Mouse (Mus musculus) left cerebral cortex, adult 18-20 months (tissue): ENCODE results near the gene Rnf126. TPM values are rescaled to one million over a fixed set of nuclear protein-coding genes. Genes with fewer than 3 reads are reported as not detected.

Experiments used
- total RNA-seq, 2 experiments: library from RNA; stranded (reverse); gene quantifications; 2 replicates each; pipeline ENCODE4 v1.2.3; 2021

The Rnf126 gene
- total RNA-seq, 2 experiments from 2014 or later, result 86.7 to 98.4 TPM

Other genes starting within 250 kb of the Rnf126 start
- 1 to 10 TPM; 3.5 to 4.3 TPM for gene Plpp2, start 233.2 kb downstream of the Rnf126 start, total RNA-seq
- 10 to 100 TPM; 51.4 to 51.9 TPM for gene Mier2, start 211.8 kb downstream of the Rnf126 start, total RNA-seq
- 1 to 10 TPM in 1 of 2 experiments, under 1 TPM in 1; 0.37 to 1.7 TPM for gene Theg, start 179.6 kb downstream of the Rnf126 start, total RNA-seq
- gene C2cd4c, start 152.9 kb downstream of the Rnf126 start, total RNA-seq, result 10 to 100 TPM; 16.7 to 18.6 TPM
- gene Shc2, start 129.0 kb downstream of the Rnf126 start, total RNA-seq, result 10 to 100 TPM; 44.3 to 50.1 TPM
- gene Odf3l2, start 121.2 kb downstream of the Rnf126 start, total RNA-seq, result under 1 TPM in 1 of 2 experiments, not detected in 1; 0.82 TPM
- gene Madcam1, start 102.4 kb downstream of the Rnf126 start, total RNA-seq, result not detected
- gene Tpgs1, start 97.6 kb downstream of the Rnf126 start, total RNA-seq, result 10 to 100 TPM; 69.8 to 77.1 TPM
- gene Cdc34, start 84.8 kb downstream of the Rnf126 start, total RNA-seq, result 10 to 100 TPM; 75.4 to 77.5 TPM
- gene Gzmm, start 77.9 kb downstream of the Rnf126 start, total RNA-seq, result 1 to 10 TPM; 2.7 to 3.2 TPM
- 100 to 1,000 TPM; 566 to 614 TPM for gene Bsg, start 62.5 kb downstream of the Rnf126 start, total RNA-seq
- 100 to 1,000 TPM; 142 to 157 TPM for gene Hcn2, start 50.3 kb downstream of the Rnf126 start, total RNA-seq
- gene Polrmt, start 20.4 kb downstream of the Rnf126 start, total RNA-seq, result 10 to 100 TPM; 50.6 to 55.3 TPM
- gene Fgf22, start 11.9 kb downstream of the Rnf126 start, total RNA-seq, result 1 to 10 TPM; 4.3 to 5.6 TPM
- gene Fstl3, start 10.3 kb upstream of the Rnf126 start, total RNA-seq, result 1 to 10 TPM; 2.7 to 3.2 TPM
- gene Prss57, start 24.0 kb upstream of the Rnf126 start, total RNA-seq, result under 1 TPM; 0.63 to 0.72 TPM
- gene Palm, start 26.6 kb upstream of the Rnf126 start, total RNA-seq, result 100 to 1,000 TPM; 290 to 308 TPM
- gene Misp, start 54.0 kb upstream of the Rnf126 start, total RNA-seq, result under 1 TPM; 0.61 to 0.86 TPM
- 10 to 100 TPM; 54.3 to 62.5 TPM for gene Ptbp1, start 87.5 kb upstream of the Rnf126 start, total RNA-seq
- 1 to 10 TPM; 2.2 to 2.3 TPM for gene Prtn3, start 107.5 kb upstream of the Rnf126 start, total RNA-seq
- 10 to 100 TPM; 55.6 to 58.0 TPM for gene Plppr3, start 107.7 kb upstream of the Rnf126 start, total RNA-seq
- gene Elane, start 119.3 kb upstream of the Rnf126 start, total RNA-seq, result not detected
- not detected for gene Cfd, start 123.9 kb upstream of the Rnf126 start, total RNA-seq
- 10 to 100 TPM; 48.6 to 63.7 TPM for gene Med16, start 142.0 kb upstream of the Rnf126 start, total RNA-seq
- gene Gm26602, start 143.9 kb upstream of the Rnf126 start, total RNA-seq, result not detected
- gene Kiss1r, start 150.0 kb upstream of the Rnf126 start, total RNA-seq, result 10 to 100 TPM in 1 of 2 experiments, 1 to 10 TPM in 1; 5.3 to 10.3 TPM
- gene R3hdm4, start 154.3 kb upstream of the Rnf126 start, total RNA-seq, result 100 to 1,000 TPM; 307 to 318 TPM
- gene Arid3a, start 160.1 kb upstream of the Rnf126 start, total RNA-seq, result 1 to 10 TPM; 5.6 to 7.2 TPM
- 10 to 100 TPM; 45.3 to 46.5 TPM for gene Wdr18, start 193.2 kb upstream of the Rnf126 start, total RNA-seq
- under 1 TPM; 0.14 to 0.16 TPM for gene Grin3b, start 203.8 kb upstream of the Rnf126 start, total RNA-seq
- gene Tmem259, start 217.4 kb upstream of the Rnf126 start, total RNA-seq, result 100 to 1,000 TPM; 112 to 113 TPM
- 1 to 10 TPM; 6.7 to 8.0 TPM for gene Cnn2, start 221.6 kb upstream of the Rnf126 start, total RNA-seq
- gene Abca7, start 229.5 kb upstream of the Rnf126 start, total RNA-seq, result 10 to 100 TPM; 13.0 to 13.7 TPM
- gene Arhgap45, start 249.7 kb upstream of the Rnf126 start, total RNA-seq, result 1 to 10 TPM; 3.7 to 4.1 TPM